19 mouse cellular contexts compared by ENCODE assay signal in genomic region chr2:128334143-128334470, GRCm38 (mm10).
A peak's percentile ranks its signal among the peaks of the same experiment; 100 is the strongest.
DNase-seq lines count a peak whose midpoint lies in the region; ATAC-seq and TF ChIP-seq lines count a peak whose summit lies in the region.
"Had no signal": no experiment of that assay in that cellular context is flagged by ENCODE, and none has a peak within 500 bp of the region (broad histone marks: within the 10 kb centered on the region; RNA-seq: fewer than 3 reads in every experiment).

No protein-coding gene starts in this region.

- no peaks in the 10 kb centered on the region for H3K9me3 ChIP-seq in heart, embryonic 13.5 days
- no peaks in the 10 kb centered on the region for H3K9me3 ChIP-seq in lung, postnatal 0 days (ENCODE audit: low read length)
- H3K9me3 ChIP-seq in embryonic facial prominence, embryonic 13.5 days: no peaks in the 10 kb centered on the region
- H3K9me3 ChIP-seq: neural tube, embryonic 13.5 days had no signal

- H3K4me2 ChIP-seq in heart, embryonic 13.5 days: no peak overlapping the region
- no peak overlapping the region for H3K4me2 ChIP-seq in lung, postnatal 0 days (replicated peaks; ENCODE audit: low read depth, low read length)
- H3K4me2 ChIP-seq in embryonic facial prominence, embryonic 13.5 days: no peak overlapping the region
- H3K4me2 ChIP-seq: hindbrain, embryonic 14.5 days; neural tube, embryonic 13.5 days had no signal

- no peak for DNase-seq in heart, adult 9 months (ENCODE audit: low spot score in 2 of 2)
- peak; percentile 65 for DNase-seq in lung, postnatal 0 days (ENCODE audit: low spot score)
- no peak for DNase-seq in lung, postnatal 25 days (ENCODE audit: low spot score)
- DNase-seq in monocyte, adult 2 months (ENCODE audit: low read depth in 1 of 2, low spot score in 2 of 2): peak; percentile 32 to 40
- DNase-seq in thymus, postnatal 36 days: no peak
- DNase-seq in gastrocnemius, postnatal 14 days: no peak
- DNase-seq: adrenal gland, postnatal 14 days; cerebellum, adult 2 months; right cerebral cortex, postnatal 25 days; thymus, postnatal 14 days had no signal

- H3K36me3 ChIP-seq in heart, embryonic 13.5 days: no peaks in the 10 kb centered on the region
- no peaks in the 10 kb centered on the region for H3K36me3 ChIP-seq in lung, postnatal 0 days (ENCODE audit: insufficient read depth, low read length)
- H3K36me3 ChIP-seq in embryonic facial prominence, embryonic 13.5 days: no peaks in the 10 kb centered on the region
- H3K36me3 ChIP-seq: neural tube, embryonic 13.5 days had no signal

- peak overlapping the region; percentile 54 for H3K27ac ChIP-seq in heart, embryonic 13.5 days (replicated peaks)
- H3K27ac ChIP-seq in lung, postnatal 0 days (ENCODE audit: low read length): no peak overlapping the region
- peak overlapping the region; percentile 78 for H3K27ac ChIP-seq in embryonic facial prominence, embryonic 13.5 days
- H3K27ac ChIP-seq: hindbrain, embryonic 14.5 days; kidney, postnatal 0 days; left cerebral cortex, adult 2 months; neural tube, embryonic 13.5 days; stomach, postnatal 0 days had no signal

- peaks cover 44% of the 10 kb centered on the region for H3K4me1 ChIP-seq in heart, embryonic 13.5 days
- H3K4me1 ChIP-seq in lung, postnatal 0 days (ENCODE audit: insufficient read depth, low read depth, low read length): peaks cover 13% of the 10 kb centered on the region
- H3K4me1 ChIP-seq in embryonic facial prominence, embryonic 13.5 days: peaks cover 64% of the 10 kb centered on the region

- no peak for TF ChIP-seq EP300 in lung, postnatal 0 days (IDR thresholded peaks at IDR 0.05)

- peaks cover 8% of the 10 kb centered on the region; the same call in 1 of the 2 replicates for H3K27me3 ChIP-seq in heart, embryonic 13.5 days (replicated peaks)
- no peaks in the 10 kb centered on the region for H3K27me3 ChIP-seq in lung, postnatal 0 days (replicated peaks; ENCODE audit: insufficient read depth, low read length)
- H3K27me3 ChIP-seq in embryonic facial prominence, embryonic 13.5 days: no peaks in the 10 kb centered on the region
- H3K27me3 ChIP-seq: neural tube, embryonic 13.5 days had no signal

- TF ChIP-seq CTCF in lung, postnatal 0 days (IDR thresholded peaks at IDR 0.05): no peak

- intact Hi-C loops in gastrocnemius, postnatal 14 days (cut with DNase I; ENCODE audit: low total_unique reads): no loop called here

- H3K9ac ChIP-seq in heart, embryonic 13.5 days: no peak overlapping the region
- no peak overlapping the region for H3K9ac ChIP-seq in lung, postnatal 0 days (replicated peaks; ENCODE audit: low read depth)
- no peak overlapping the region for H3K9ac ChIP-seq in embryonic facial prominence, embryonic 13.5 days
- H3K9ac ChIP-seq: hindbrain, embryonic 14.5 days; neural tube, embryonic 13.5 days had no signal

- 37% methylated on average over 2 of the region's 2 CpGs for WGBS in heart, embryonic 13.5 days
- 37% methylated on average over 2 of the region's 2 CpGs for WGBS in lung, postnatal 0 days
- 62% methylated on average over 2 of the region's 2 CpGs for WGBS in embryonic facial prominence, embryonic 13.5 days

- no peak overlapping the region for H3K4me3 ChIP-seq in heart, embryonic 13.5 days
- H3K4me3 ChIP-seq in lung, postnatal 0 days (ENCODE audit: low read depth, low read length): no peak overlapping the region
- no peak overlapping the region for H3K4me3 ChIP-seq in embryonic facial prominence, embryonic 13.5 days
- H3K4me3 ChIP-seq: left cerebral cortex, adult 2 months; neural tube, embryonic 13.5 days had no signal

- ATAC-seq in heart, embryonic 13.5 days (ENCODE audit: extremely low read depth, insufficient number of reproducible peaks, low FRiP score, low TSS enrichment): no peak
- peak; percentile 57 for ATAC-seq in lung, postnatal 0 days
- no peak for ATAC-seq in embryonic facial prominence, embryonic 13.5 days (ENCODE audit: insufficient number of reproducible peaks, insufficient read depth, low FRiP score, low TSS enrichment, low read depth)
- ATAC-seq: forebrain, embryonic 14.5 days; intestine, postnatal 0 days had no signal

Comparison
In these comparisons a context has a peak if more than half of its experiments do, and no peak if none do; other contexts are left out.
1. DNase-seq: peak in lung, postnatal 0 days (single experiment) and monocyte, adult 2 months (2 of 2); none in heart, adult 9 months (0 of 2), lung, postnatal 25 days (single experiment), thymus, postnatal 36 days (0 of 2) and gastrocnemius, postnatal 14 days (single experiment).